ENCODE assay signal across 9 mouse cellular contexts in genomic region chr17:87378354-87379159, GRCm38 (mm10). TPM values are rescaled to one million over a fixed set of nuclear protein-coding genes. Genes with fewer than 3 reads are reported as not detected.
A peak's percentile ranks its signal among the peaks of the same experiment; 100 is the strongest.
DNase-seq lines count a peak whose midpoint lies in the region; ATAC-seq lines count a peak whose summit lies in the region.
"Had no signal": no experiment of that assay in that cellular context is flagged by ENCODE, and none has a peak within 500 bp of the region (broad histone marks: within the 10 kb centered on the region; RNA-seq: fewer than 3 reads in every experiment).

No protein-coding gene starts in this region.

- no peaks in the 10 kb centered on the region for H3K9me3 ChIP-seq in stomach, embryonic 14.5 days (ENCODE audit: control insufficient read depth, low read depth, low read length)

- peak; percentile 17; the same call in 1 of the 2 replicates for ATAC-seq in cerebellum, adult (ENCODE audit: insufficient number of reproducible peaks, low FRiP score, low TSS enrichment)
- no peak for ATAC-seq in stomach, embryonic 14.5 days (ENCODE audit: insufficient number of reproducible peaks, insufficient read depth, low FRiP score, low read depth)
- no peak for ATAC-seq in erythroblast, adult 5-6 weeks (replicated peaks; ENCODE audit: low FRiP score, poor library complexity, severe bottlenecking)

- H3K9ac ChIP-seq in stomach, embryonic 14.5 days (replicated peaks; ENCODE audit: low read depth, low read length), result no peak overlapping the region

- DNase-seq in cerebellum, postnatal 25 days, result no peak
- peak; percentile 80 for DNase-seq in brain, embryonic 18.5 days (ENCODE audit: low read depth, low spot score)
- peak; percentile 83 for DNase-seq in gastrocnemius, postnatal 25 days
- DNase-seq in layer of hippocampus, adult 9-10 months (ENCODE audit: low spot score), result peak; percentile 61
- peak; percentile 76 for DNase-seq in mesoderm, embryonic 11.5 days (ENCODE audit: low read depth, low spot score)

- no peak overlapping the region for H3K4me3 ChIP-seq in stomach, embryonic 14.5 days (ENCODE audit: low read depth, low read length)

- H3K4me1 ChIP-seq in stomach, embryonic 14.5 days (ENCODE audit: control insufficient read depth, insufficient read depth, low read length), result peaks cover 42% of the 10 kb centered on the region

- H3K27ac ChIP-seq in stomach, embryonic 14.5 days (ENCODE audit: low read length), result peak overlapping the region; percentile 21; the same call in 1 of the 2 replicates

- 55% methylated on average over 16 of the region's 16 CpGs for WGBS in stomach, embryonic 14.5 days

- H3K27me3 ChIP-seq in stomach, embryonic 14.5 days (ENCODE audit: control insufficient read depth, insufficient read depth, low read length), result no peaks in the 10 kb centered on the region

- no peaks in the 10 kb centered on the region for H3K36me3 ChIP-seq in stomach, embryonic 14.5 days (ENCODE audit: control insufficient read depth, insufficient read depth, low read length)

- H3K4me2 ChIP-seq in stomach, embryonic 14.5 days (replicated peaks; ENCODE audit: low read depth, low read length), result no peak overlapping the region

RNA-seq across cellular contexts. Expression of gene Stpg4, which starts 49.0 kb away (rescaled TPM):
- not detected for total RNA-seq in gastrocnemius, postnatal 25 days (2021)
- not detected in 2 replicates for polyA plus RNA-seq in stomach, embryonic 14.5 days (2014; fragmentation: Nextera tagmentation; extraction: Ambion mirVana)
- total RNA-seq in erythroblast, adult 5-6 weeks (2015; ENCODE audit: low replicate concordance), result not detected in 2 replicates
- total RNA-seq in erythroblast, adult 5-6 weeks (2017; ENCODE audit: low replicate concordance), result not detected in 2 replicates
- total RNA-seq: heart, adult 18-20 months had no signal

Comparison
In these comparisons a context has a peak if more than half of its experiments do, and no peak if none do; other contexts are left out.
1. DNase-seq: peak in brain, embryonic 18.5 days (single experiment), gastrocnemius, postnatal 25 days (single experiment), layer of hippocampus, adult 9-10 months (single experiment) and mesoderm, embryonic 11.5 days (single experiment); none in cerebellum, postnatal 25 days (0 of 2).